Mouse (Mus musculus) spleen, postnatal 14 days (tissue): ENCODE data around the gene Rad51c.

Experiments
- DNase-seq, 2 experiments: peaks; one replicate each; pipeline ENCODE4 v3.0.0; 2021 to 2022; ENCODE audit warnings: low spot score in 2 of 2

Gene Rad51c

DNA sequence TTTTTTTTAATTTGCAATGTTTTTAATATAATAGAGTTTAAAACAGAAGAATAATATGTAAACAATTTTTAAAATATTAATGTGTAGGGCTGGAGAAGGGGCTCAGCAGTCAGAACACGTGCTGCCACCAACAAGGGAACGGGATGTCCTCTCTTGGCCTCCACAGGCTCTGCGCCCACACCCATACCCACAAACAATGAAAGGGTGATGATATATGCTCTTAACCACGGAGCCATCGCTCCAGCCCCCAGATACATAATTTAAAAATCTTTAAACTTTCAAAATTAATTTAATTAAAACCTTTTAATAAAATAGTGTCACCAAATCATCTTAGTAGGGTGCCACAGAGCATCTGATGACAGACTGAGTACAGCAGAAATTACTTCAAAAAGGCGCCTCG, 37.7 kb downstream of the Rad51c start:
- no peak for DNase-seq

DNA sequence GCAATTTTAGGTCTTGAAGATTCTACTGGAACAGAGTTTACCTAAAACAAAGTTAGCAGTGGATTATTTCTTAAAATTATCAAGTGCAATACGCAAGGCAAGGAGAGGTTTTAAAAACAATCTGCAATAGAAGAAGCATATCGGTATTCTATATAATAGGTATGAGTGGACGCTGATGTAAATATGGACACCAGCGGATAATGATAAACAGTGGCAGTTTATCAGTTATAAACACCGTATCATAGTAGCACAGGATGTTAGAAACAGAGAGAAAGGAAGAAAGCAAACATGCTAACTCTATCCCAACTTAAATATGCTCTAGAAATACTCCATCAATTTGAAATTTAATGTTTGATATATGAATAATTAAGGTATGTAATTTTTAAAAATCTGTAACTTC, 39.6 kb downstream of the Rad51c start:
- no peak for DNase-seq

DNA sequence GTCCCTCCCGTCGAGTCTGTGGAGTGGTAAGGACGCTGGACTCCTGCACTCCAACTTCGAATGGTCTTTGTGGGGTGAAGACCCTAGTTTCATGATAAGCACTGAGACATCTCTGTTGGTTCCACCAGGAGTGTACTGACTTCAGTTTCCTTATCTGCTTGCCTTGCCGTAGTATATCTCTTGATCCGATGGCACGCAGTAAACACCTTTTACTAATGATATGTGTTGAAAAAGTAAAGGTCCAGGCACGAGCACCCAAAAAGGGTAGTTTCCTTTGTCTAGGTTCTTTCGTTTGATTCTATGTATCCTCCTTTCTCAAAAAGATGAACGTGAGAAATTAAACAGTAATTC, 45.5 kb downstream of the Rad51c start:
- DNase-seq, result no peak

DNA sequence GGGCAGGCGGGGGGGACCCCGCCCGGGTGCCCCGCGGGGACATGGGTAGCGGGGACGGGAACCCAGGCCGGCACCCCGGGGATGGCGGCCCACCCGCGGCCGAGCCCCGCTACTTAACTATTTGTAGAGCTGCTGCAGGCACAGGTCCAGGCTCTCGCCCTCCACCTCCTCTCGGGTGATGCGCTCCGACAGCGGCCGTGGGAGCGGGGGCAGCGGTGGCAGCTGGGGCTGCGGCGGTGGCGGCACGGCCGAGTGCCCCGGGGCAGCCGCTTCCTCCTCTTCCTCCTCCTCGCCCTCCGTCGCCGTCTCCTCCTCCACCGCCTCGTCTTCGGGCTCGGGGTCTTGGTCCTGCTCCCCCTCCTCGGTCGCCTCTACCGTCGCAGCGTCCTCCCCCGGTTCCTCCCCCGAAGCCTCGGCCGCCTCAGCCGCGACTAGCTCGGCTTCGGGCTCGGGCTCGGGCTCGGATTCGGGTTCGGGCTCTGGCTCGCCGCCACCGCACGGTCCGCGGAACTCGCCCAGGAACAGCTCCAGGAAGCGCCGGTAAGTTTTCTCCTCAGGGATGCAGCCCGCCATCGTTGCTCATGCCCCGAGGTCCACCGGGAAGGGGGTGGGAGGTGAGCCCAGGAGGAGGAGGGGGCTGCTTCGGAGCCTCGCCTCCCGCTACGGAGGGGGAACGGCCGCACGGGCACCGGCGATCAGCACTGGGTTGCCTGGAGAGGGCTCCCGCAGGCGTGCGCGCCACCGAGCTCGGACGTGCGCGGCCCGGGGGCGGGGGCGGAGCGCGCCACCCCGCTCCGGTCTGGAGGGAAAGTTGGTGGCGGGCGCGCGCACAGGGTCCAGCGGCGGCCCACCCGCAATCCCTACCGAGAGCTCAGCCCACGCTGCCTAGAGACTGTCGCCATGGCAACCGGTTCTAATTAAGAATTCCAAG, 46.2 kb downstream of the Rad51c start, which contains the start of gene Ppm1e:
Ppm1e (minus strand) TSS at position 693 of the 931 bp plus-strand sequence.
- peak; percentile 53 to 71 for DNase-seq

DNA sequence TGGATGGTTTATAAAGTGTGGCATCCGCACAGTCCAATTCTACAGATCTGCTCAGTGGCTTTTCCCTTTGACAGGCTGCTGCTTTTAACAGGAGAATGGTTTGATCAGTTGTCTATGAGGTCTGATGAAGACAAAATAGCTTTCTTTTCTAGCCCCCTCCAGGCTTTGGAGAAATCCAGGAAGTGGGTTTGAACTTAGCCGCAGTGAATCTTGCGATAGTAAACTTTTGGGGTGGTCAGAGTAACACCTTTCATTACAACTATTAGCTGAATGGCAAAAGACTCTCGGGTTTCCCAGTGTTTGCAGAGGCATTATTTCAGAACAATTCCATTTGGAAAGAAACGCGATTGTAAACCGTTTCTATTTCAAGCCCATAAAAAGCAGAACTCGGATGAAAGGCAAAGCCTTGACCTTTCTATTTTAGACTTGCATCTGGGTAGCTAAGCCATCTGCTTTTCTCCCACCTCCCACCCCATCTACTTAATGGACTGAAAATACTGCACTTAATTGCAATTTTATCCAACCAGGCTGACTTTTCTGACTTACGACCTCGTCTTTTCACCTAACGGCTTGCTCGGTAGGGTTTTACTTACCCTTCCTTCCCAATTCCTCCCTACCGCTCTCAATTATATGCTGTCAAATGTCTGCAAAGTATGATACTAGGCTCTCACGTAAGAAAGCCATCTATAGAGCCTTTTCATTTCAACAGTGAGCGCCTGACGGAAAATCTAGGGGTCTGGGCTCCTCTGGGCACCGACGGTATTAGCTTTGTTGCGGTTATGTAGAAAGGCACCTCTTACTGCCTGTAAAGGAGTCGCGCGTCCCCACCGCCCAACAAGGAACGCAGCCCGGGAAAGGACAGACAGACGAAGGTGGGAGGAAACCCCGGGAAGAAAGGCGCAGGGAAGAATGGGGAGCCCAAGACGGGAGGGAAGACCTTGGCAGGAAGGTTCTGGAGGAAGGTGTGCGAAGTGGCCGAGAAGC, 47.1 kb downstream of the Rad51c start:
- DNase-seq, result peak in 1 of 2 experiments; percentile 1

DNA sequence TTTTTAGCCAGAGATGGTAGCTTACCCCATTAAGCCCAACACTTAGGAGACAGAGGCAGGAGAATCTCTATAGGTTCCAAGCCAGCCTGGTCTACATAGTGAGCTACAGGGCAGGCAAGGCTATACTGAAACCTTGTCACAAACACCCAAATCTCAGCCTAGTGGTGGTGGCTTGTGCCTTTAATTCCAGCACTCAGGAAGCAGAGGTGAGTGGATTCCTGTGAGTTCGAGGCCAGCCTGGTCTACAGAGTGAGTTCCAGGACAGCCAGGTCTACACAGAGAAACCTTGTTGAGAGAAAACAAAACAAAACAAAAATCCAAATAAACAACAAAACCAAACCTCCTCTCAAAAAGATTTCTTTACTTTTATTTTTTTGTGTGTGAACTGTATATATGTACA, 49.9 kb downstream of the Rad51c start:
- DNase-seq, result no peak

DNA sequence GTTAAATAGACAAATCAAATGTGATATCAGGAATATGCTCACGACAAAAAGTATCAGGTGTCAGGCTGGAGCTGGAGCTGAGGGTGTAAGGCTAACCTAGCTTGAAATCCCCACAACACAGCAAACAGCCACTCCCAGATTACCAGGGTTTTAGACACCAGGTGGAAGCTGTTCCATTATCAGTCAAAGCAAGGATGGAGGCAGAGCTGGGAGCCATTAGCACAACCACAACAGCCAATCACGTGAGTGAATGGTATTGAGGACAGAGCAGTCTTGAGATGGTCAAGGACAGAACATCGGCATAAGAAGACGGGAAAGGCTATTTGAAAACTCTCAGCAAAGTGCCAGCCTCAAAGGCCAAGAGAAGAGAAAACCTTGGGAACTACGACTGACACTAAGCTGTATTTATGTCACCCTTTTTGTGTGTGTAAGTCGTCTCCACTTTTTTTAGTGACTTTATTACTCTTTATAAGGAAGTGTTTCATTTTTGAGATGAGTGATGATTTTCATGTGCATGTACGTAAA, 51.0 kb downstream of the Rad51c start:
- DNase-seq, result no peak
